Mouse (Mus musculus) liver, embryonic 16.5 days (tissue): ENCODE measurements around the gene Uggt2. TPM values are rescaled to one million over a fixed set of nuclear protein-coding genes. Genes with fewer than 3 reads are reported as not detected.

Experiments used
- ATAC-seq: fragments of 200-750 bp; cut with Nextera tagmentation; 2 replicates; pipeline ENCODE4 v1.8.0; 2017; ENCODE audit warnings: low read depth, mild to moderate bottlenecking, moderate number of reproducible peaks, moderate library complexity
- H3K27ac ChIP-seq: fragments of 300-500 bp; sonication (generic); 2 replicates; pipeline ENCODE4 v1.5.1; 2014; ENCODE audit warnings: mild to moderate bottlenecking, low read length
- H3K27me3 ChIP-seq: fragments of 300-500 bp; sonication (generic); 2 replicates; pipeline ENCODE4 v1.6.1; 2014; ENCODE audit warnings: low read depth, low read length, mixed read lengths; ENCODE audit not compliant: control insufficient read depth, insufficient read depth
- H3K36me3 ChIP-seq: fragments of 300-500 bp; sonication (generic); 2 replicates; pipeline ENCODE4 v1.6.1; 2014; ENCODE audit warnings: mild to moderate bottlenecking; ENCODE audit not compliant: control insufficient read depth, insufficient read depth
- H3K4me1 ChIP-seq: fragments of 300-500 bp; sonication (generic); 2 replicates; pipeline ENCODE4 v1.6.1; 2014; ENCODE audit warnings: low read depth, low read length, mixed read lengths; ENCODE audit not compliant: control insufficient read depth
- H3K4me2 ChIP-seq: fragments of 300-500 bp; sonication (generic); 2 replicates; pipeline ENCODE4 v1.6.1; 2014; ENCODE audit warnings: low read depth, low read length, mixed read lengths
- H3K4me3 ChIP-seq: fragments of 300-500 bp; sonication (generic); 2 replicates; pipeline ENCODE4 v1.5.1; 2014; ENCODE audit warnings: low read depth, mild to moderate bottlenecking, low read length
- H3K9ac ChIP-seq: fragments of 300-500 bp; sonication (generic); 2 replicates; pipeline ENCODE4 v1.6.1; 2014; ENCODE audit warnings: low read depth, low read length
- H3K9me3 ChIP-seq: fragments of 300-500 bp; sonication (generic); replicated peaks from 2 replicates; pipeline ENCODE4 v1.6.1; 2016; ENCODE audit warnings: low read length; ENCODE audit not compliant: control insufficient read depth
- WGBS: fragments of 180-500 bp; shearing (Covaris S2); extraction: QIAGEN DNeasy Blood & Tissue Kit; methylation state at CpG from one replicate; pipeline ENCODE4 v1.1.7; 2014; ENCODE audit not compliant: insufficient replicate concordance; 5-methylcytosine and 5-hydroxymethylcytosine counted together
- polyA plus RNA-seq: library from polyadenylated mRNA; unstranded; fragments of >200 nt; fragmentation: Nextera tagmentation; extraction: Ambion mirVana; gene quantifications from 2 replicates; pipeline ENCODE4 v1.2.1, GENCODE M21; 2015

Gene Uggt2
- polyA plus RNA-seq, 1 experiment from 2014 or later = 1.1 TPM

DNA sequence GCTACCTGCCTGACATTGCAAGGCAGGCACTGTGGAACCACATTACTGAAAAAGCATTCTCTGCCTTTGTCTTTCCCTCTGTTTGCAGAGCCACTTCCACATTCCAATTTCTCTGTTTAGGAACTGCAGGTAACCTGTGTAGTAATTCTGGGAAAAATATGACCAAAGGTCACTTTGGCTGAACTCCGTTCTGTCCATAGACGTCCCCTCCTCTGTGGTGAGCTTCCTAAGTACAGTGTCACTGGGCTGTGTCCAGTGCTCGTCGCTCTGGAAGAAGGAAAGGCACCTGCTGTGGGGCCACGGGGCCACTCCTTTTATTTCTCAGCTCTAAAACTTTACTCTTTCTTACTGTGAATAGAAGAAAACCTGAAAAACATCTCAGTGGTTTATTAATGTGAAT, 118.9 kb downstream of the Uggt2 start:
- Histone ChIP-seq H3K36me3 (peaks cover 14% of the 10 kb centered on the region), H3K27ac (peak overlapping the region; percentile 66), H3K4me3 (no peak overlapping the region), H3K4me1 (peaks cover 6% of the 10 kb centered on the region), H3K9ac (no peak overlapping the region), H3K4me2 (no peak overlapping the region), H3K9me3 (no peaks in the 10 kb centered on the region), H3K27me3 (no peaks in the 10 kb centered on the region)
- 68% methylated on average over 5 of the region's 5 CpGs for WGBS
- peak; percentile 80 for ATAC-seq

DNA sequence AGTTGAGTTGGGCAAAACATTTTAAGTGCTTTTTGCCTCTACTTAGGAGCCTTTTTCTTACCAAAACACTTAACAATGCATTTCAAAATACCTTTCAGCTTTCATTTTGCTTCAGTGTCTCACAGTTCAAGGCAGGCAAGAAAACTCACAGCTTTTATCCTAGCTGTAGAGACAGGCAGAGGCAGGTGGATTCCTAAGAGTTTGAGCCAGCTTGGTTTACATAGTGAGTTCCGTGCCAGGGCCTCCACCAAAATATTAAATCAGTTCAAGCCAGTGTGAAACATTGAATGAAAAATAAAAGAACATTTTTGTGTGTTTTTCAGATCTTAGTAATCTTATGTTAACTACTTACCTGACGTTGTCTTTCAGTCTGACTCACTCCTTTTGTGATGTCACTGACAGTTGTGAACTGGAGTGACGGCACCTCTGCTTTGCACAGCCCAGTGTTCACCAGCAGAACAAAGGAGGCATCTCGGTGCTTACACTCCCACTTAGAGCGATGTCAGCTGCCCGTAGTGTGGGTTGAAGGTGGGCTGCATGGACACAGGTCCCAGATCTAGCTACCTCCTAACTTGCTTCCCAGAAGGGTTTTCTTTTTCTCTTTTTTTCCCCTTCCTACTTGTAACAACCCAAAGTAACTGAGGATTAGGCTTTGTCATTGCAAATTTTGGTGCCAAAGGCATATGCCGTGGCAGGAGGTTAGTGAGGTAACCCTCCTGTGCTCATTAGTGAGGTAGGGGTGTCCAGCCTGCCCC, 119.5 kb downstream of the Uggt2 start:
- Histone ChIP-seq H3K27ac (peak overlapping the region; percentile 66), H3K4me1 (peaks cover 6% of the 10 kb centered on the region), H3K36me3 (peaks cover 16% of the 10 kb centered on the region), H3K27me3 (no peaks in the 10 kb centered on the region), H3K4me3 (no peak overlapping the region), H3K4me2 (no peak overlapping the region), H3K9me3 (no peaks in the 10 kb centered on the region), H3K9ac (no peak overlapping the region)
- no peak for ATAC-seq
- 67% methylated on average over 7 of the region's 7 CpGs for WGBS

DNA sequence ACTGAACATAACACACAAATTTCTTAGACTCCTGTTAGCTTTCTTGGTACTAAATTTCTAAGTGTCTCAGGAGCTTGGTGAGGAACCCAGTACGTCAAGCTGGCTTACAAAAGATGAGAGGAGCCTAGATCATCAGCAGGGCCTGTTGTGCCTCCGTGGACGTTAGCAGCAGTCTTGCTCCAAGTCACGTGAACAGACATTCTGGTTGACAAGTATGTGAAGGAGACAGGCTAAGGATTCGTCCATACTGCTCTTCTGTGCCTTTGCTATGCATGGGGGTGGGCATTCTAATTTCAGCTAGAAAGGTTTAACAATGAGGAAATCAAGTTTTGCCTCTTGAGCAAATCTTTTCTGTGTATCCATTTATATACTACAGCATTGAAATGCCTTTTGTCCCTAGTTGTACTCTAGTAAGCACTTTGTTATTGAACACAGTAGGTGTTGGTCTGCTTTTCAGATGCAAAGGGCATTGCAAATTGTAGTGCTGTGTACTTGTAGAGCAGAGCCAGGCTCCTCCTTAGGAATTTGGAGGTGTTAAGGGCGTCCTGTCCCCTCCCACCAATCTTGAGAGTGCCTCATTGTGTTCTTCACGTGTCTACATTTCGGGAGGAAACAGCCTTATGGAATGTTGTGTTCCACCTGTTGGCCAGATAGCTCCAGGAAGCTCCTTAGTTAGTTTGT, 122.0 kb downstream of the Uggt2 start:
- no peak for ATAC-seq
- no peak overlapping the region for H3K27ac ChIP-seq
- H3K4me1 ChIP-seq = peaks cover 6% of the 10 kb centered on the region
- H3K9ac ChIP-seq = no peak overlapping the region
- no peaks in the 10 kb centered on the region for H3K9me3 ChIP-seq
- H3K4me3 ChIP-seq = no peak overlapping the region
- peaks cover 24% of the 10 kb centered on the region for H3K36me3 ChIP-seq
- no peaks in the 10 kb centered on the region for H3K27me3 ChIP-seq
- no peak overlapping the region for H3K4me2 ChIP-seq
- 68% methylated on average over 8 of the region's 8 CpGs for WGBS

DNA sequence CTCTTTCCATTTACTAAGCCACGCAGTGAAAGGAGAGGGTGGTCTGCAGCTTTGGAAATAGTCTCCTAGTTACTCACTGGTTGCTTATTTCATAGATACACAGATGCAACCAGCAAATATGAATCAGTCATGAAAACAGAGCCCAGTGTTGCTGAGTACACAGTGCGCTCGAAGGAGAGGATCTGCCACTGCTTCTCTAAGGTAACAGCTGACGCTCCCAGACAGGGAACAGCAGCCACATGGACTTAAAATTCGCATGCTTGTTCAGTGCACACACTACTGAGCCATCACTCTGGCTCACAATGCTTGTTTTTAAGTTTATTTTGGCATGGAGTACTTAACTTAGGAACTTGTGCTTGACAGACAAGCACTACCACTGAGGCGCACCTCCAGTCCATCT, 127.0 kb downstream of the Uggt2 start:
- H3K36me3 ChIP-seq = peaks cover 39% of the 10 kb centered on the region
- no peak overlapping the region for H3K9ac ChIP-seq
- WGBS = 86% methylated on average over 6 of the region's 6 CpGs
- no peaks in the 10 kb centered on the region for H3K27me3 ChIP-seq
- no peak overlapping the region for H3K27ac ChIP-seq
- no peaks in the 10 kb centered on the region for H3K4me1 ChIP-seq
- no peak overlapping the region for H3K4me2 ChIP-seq
- H3K4me3 ChIP-seq = no peak overlapping the region
- H3K9me3 ChIP-seq = no peaks in the 10 kb centered on the region
- no peak for ATAC-seq

DNA sequence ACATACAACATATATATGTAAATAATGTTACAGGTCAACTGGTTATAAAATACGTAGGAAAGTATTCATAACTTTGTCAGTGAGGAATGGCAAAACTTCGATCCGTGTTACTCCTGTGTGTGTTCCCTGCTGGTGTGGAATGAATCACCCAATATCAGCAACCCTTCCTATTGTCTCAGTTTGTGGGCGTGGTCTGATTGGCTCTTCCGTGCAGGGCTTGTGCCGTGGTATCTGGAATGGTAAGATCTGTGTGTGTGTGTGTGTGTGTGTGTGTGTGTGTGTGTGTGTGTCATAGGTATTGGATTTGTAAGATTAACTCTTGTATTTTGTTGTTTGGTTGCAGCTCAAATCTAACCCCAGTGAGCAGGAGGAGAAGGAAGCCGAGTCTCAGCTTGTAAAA, 131.6 kb downstream of the Uggt2 start:
- Histone ChIP-seq H3K4me1 (no peaks in the 10 kb centered on the region), H3K4me2 (no peak overlapping the region), H3K27me3 (no peaks in the 10 kb centered on the region), H3K9ac (no peak overlapping the region), H3K4me3 (no peak overlapping the region), H3K9me3 (no peaks in the 10 kb centered on the region), H3K27ac (no peak overlapping the region), H3K36me3 (peaks cover 24% of the 10 kb centered on the region)
- ATAC-seq = no peak
- WGBS = 69% methylated on average over 7 of the region's 7 CpGs

DNA sequence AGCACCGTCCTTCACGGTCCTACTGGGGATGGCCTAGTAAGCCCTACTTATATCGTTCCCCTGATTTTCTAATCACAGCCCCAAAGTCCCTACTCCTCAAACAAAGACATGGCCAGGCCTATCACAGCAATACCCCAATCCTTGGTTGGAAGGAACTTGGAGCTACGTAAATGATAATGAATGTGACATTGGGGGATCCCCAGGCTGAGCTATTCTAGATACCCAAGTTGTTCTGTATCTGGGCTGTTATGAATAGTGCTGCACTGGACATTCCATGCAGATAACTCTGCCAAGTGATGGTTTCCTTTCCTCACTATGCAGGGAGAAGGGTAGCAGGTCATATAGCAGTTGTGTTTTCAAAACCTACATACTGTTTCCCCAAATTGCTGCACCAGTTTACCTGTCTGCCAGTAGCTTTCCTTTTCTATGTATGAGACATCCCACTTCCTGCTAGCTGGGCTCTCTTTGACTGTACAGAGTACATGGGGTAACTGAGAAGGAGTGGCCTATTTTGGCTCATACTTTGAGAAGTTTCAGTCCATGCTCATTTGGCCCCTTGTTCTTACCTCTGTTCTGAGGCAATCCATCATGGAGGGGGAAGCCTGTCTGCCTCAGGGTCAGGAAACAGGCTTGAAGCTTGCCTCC, 133.8 kb downstream of the Uggt2 start:
- peaks cover 17% of the 10 kb centered on the region for H3K36me3 ChIP-seq
- WGBS = 89% methylated on average over 4 of the region's 4 CpGs

DNA sequence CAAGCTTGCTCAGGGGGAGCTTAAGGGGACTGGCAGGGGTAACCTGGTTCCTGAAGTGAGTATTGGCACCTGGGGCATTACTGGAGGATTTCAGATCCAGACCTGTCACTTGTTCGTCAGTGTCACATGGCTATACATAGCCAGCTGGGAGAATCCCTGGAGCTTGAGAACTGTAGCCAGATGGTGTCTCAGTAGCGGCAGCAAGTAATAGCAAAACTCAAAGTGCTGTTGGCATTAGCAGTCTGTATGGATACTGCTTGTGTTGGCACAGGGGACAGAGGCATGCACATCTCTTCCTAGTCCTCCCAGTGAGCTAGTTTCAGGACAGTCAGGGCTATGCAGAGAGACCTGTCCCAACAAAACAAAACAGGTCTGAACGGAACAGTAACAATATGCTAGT, 141.2 kb downstream of the Uggt2 start:
- Histone ChIP-seq H3K27me3 (no peaks in the 10 kb centered on the region), H3K27ac (no peak overlapping the region), H3K4me2 (no peak overlapping the region), H3K9me3 (no peaks in the 10 kb centered on the region), H3K36me3 (peaks cover 22% of the 10 kb centered on the region), H3K9ac (no peak overlapping the region), H3K4me3 (no peak overlapping the region), H3K4me1 (no peaks in the 10 kb centered on the region)
- ATAC-seq = no peak
- 81% methylated on average over 3 of the region's 3 CpGs for WGBS

More for the DNA sequence above, 133.8 kb downstream of the Uggt2 start:
- no peak overlapping the region for H3K27ac ChIP-seq
- ATAC-seq = no peak
- no peak overlapping the region for H3K9ac ChIP-seq
- no peaks in the 10 kb centered on the region for H3K9me3 ChIP-seq
- no peak overlapping the region for H3K4me2 ChIP-seq
- H3K27me3 ChIP-seq = no peaks in the 10 kb centered on the region
- H3K4me1 ChIP-seq = no peaks in the 10 kb centered on the region
- no peak overlapping the region for H3K4me3 ChIP-seq

DNA sequence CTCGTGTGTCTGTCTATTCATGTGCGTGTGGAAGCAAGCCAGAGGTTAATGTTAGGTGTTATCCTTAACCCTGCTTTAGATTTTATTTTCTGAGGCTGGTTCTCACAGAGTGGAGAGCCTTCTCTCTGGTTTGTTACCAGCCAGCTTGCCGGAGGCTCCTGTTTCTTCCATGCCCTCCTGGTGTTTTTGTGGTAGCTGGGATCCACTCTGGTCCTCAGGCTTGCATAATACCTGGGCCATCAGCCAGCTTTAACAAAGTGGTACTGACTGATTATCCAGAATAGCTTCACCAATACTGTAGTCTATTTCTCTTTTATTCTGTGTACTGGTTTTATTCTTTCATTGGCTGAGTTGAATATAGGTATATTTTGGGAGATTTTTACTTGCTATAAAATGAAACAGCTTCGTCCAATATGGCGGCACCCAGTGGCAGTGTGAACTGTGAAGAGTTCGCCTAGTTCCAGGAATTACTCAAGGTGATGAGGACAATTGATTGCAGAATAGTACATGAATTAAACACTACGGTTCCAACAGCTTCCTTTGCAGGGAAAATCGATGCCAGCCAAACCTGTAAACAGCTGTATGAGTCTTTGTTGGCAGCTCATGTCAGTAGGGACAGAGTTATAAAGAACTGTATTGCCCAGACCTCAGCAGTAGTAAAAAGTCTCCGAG, 147.2 kb downstream of the Uggt2 start:
- Histone ChIP-seq H3K4me2 (no peak overlapping the region), H3K9me3 (no peaks in the 10 kb centered on the region), H3K36me3 (peaks cover 4% of the 10 kb centered on the region; the same call in 1 of the 2 replicates), H3K4me3 (no peak overlapping the region), H3K4me1 (no peaks in the 10 kb centered on the region), H3K27ac (no peak overlapping the region), H3K27me3 (no peaks in the 10 kb centered on the region), H3K9ac (no peak overlapping the region)
- ATAC-seq = no peak
- WGBS = 79% methylated on average over 9 of the region's 9 CpGs
